Mouse (Mus musculus) liver, embryonic 16.5 days (tissue): Measurements from ENCODE around the gene Dnah6. TPM values are rescaled to one million over a fixed set of nuclear protein-coding genes. Genes with fewer than 3 reads are reported as not detected.

Experiments used
- polyA plus RNA-seq: library from polyadenylated mRNA; unstranded; fragments of >200 nt; fragmentation: Nextera tagmentation; extraction: Ambion mirVana; gene quantifications from 2 replicates; pipeline ENCODE4 v1.2.1, GENCODE M21; 2015

The Dnah6 gene
- polyA plus RNA-seq, 1 experiment from 2014 or later = 0.04 TPM

Other genes with a start within 250 kb of the Dnah6 start
- gene Suclg1, start 26.7 kb upstream of the Dnah6 start, polyA plus RNA-seq = 147 and 149 TPM in 2 replicates
- not detected in 2 replicates for gene 4931417E11Rik, start 248.0 kb upstream of the Dnah6 start, polyA plus RNA-seq